Mouse (Mus musculus) intestine, postnatal 0 days (tissue): ENCODE data around the gene Kpna2. TPM values are rescaled to one million over a fixed set of nuclear protein-coding genes. Genes with fewer than 3 reads are reported as not detected.

Experiments
- ATAC-seq: fragments of 200-750 bp; cut with Nextera tagmentation; 2 replicates; pipeline ENCODE4 v1.8.0; 2017; ENCODE audit warnings: mild to moderate bottlenecking, moderate TSS enrichment, moderate library complexity
- H3K27ac ChIP-seq: fragments of 300-500 bp; sonication (generic); 2 replicates; pipeline ENCODE4 v1.5.1; 2014; ENCODE audit warnings: mild to moderate bottlenecking, low read depth, low read length, moderate library complexity
- H3K27me3 ChIP-seq: fragments of 300-500 bp; sonication (generic); replicated peaks from 2 replicates; pipeline ENCODE4 v1.6.1; 2014; ENCODE audit warnings: low read length, mixed read lengths; ENCODE audit not compliant: control insufficient read depth, insufficient read depth
- H3K36me3 ChIP-seq: fragments of 300-500 bp; sonication (generic); 2 replicates; pipeline ENCODE4 v1.6.1; 2014; ENCODE audit warnings: mild to moderate bottlenecking, moderate library complexity; ENCODE audit not compliant: control insufficient read depth, insufficient read depth
- H3K4me1 ChIP-seq: fragments of 300-500 bp; sonication (generic); replicated peaks from 2 replicates; pipeline ENCODE4 v1.6.1; 2014; ENCODE audit warnings: antibody characterized with exemption, low read length, mixed read lengths; ENCODE audit not compliant: control insufficient read depth, insufficient read depth
- H3K4me2 ChIP-seq: fragments of 300-500 bp; sonication (generic); replicated peaks from 2 replicates; pipeline ENCODE4 v1.6.1; 2014; ENCODE audit warnings: low read depth, mild to moderate bottlenecking, moderate library complexity
- H3K4me3 ChIP-seq: fragments of 300-500 bp; sonication (generic); 2 replicates; pipeline ENCODE4 v1.5.1; 2014; ENCODE audit warnings: low read depth, low read length
- H3K9ac ChIP-seq: fragments of 300-500 bp; sonication (generic); 2 replicates; pipeline ENCODE4 v1.6.1; 2014; ENCODE audit warnings: mild to moderate bottlenecking, low read depth, low read length
- H3K9me3 ChIP-seq: fragments of 300-500 bp; sonication (generic); 2 replicates; pipeline ENCODE4 v1.6.1; 2016; ENCODE audit warnings: mixed run types; ENCODE audit not compliant: control insufficient read depth
- CTCF ChIP-seq: sonication (generic); IDR thresholded peaks from 2 replicates; pipeline ENCODE4 v1.5.1; 2016; ENCODE audit warnings: low read depth, mild to moderate bottlenecking, control low read depth, antibody characterized with exemption, moderate library complexity
- WGBS: fragments of 180-500 bp; shearing (Covaris S2); extraction: QIAGEN DNeasy Blood & Tissue Kit; methylation state at CpG from one replicate; pipeline ENCODE4 v1.1.7; 2014; 5-methylcytosine and 5-hydroxymethylcytosine counted together
- polyA plus RNA-seq: library from polyadenylated mRNA; unstranded; fragments of >200 nt; fragmentation: Nextera tagmentation; extraction: Ambion mirVana; gene quantifications from 2 replicates; pipeline ENCODE4 v1.2.1, GENCODE M21; 2015

Gene Kpna2
- polyA plus RNA-seq, 1 experiment from 2014 or later, result 100 TPM

DNA sequence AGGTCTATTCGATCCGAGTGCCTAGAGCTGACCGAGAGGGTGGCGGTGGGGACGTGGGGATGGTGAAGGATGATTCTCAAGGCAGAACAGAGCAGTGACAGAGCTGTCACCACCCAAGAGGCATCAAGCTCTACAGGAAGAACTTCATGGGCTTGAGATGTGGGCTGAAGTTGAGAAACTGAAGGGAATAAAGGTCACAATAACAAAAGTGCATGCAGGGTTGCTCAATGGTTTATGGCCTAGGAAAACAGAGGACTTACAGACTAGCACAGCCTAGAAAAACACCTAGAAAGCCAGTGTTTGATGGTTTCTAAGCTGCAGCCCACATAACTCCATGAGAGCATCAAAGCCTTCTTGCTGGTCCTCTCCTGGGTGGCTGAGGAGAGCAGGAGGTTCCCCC, 40.1 kb upstream of the Kpna2 start:
- no peak for TF ChIP-seq CTCF
- H3K36me3 ChIP-seq, result peaks cover 59% of the 10 kb centered on the region
- WGBS, result 96% methylated on average over 5 of the region's 5 CpGs
- H3K9me3 ChIP-seq, result no peaks in the 10 kb centered on the region
- H3K27ac ChIP-seq, result no peak overlapping the region
- H3K4me3 ChIP-seq, result no peak overlapping the region
- no peak overlapping the region for H3K4me2 ChIP-seq
- H3K4me1 ChIP-seq, result no peaks in the 10 kb centered on the region
- no peak overlapping the region for H3K9ac ChIP-seq
- peak; percentile 43; the same call in 1 of the 2 replicates for ATAC-seq
- H3K27me3 ChIP-seq, result no peaks in the 10 kb centered on the region

DNA sequence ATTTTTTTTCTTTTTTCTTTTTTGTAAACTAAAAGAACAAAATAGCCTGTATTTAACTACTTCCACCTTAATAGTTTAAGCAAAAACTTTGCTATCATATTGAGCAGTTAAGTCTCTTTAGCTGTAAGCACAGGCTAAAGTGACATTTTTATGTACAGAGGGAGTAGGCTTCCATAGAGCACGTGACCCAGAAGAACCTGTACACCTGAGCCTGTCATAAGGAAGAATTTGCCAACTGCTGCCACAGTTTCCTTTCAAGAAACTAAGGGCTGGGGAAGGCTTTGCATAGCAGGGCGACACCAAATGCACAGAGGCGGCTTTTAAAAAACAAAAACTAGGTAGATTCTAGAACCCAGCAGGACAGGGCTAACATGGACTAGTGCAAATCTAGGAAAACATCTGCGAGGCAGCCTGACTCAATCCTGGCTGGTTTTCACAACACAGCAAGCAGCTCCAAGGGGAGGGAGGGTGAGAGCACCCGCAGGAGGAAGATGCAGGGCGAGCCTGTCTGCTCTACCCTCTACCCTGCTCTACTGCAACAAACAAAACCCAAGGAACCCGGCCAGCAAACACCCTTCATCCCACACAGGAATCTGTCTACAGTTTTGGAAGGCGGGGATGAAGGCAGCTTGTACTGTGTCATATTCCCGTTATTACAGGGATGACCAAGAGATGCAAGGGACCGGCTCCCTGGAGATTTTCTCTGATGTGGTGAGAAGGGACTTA, 34.9 kb upstream of the Kpna2 start:
- no peak for ATAC-seq
- H3K36me3 ChIP-seq, result peaks cover 27% of the 10 kb centered on the region
- 82% methylated on average over 10 of the region's 10 CpGs for WGBS
- no peaks in the 10 kb centered on the region for H3K9me3 ChIP-seq
- TF ChIP-seq CTCF, result no peak
- H3K4me3 ChIP-seq, result no peak overlapping the region
- no peak overlapping the region for H3K4me2 ChIP-seq
- no peak overlapping the region for H3K9ac ChIP-seq
- no peaks in the 10 kb centered on the region for H3K4me1 ChIP-seq
- no peaks in the 10 kb centered on the region for H3K27me3 ChIP-seq
- H3K27ac ChIP-seq, result no peak overlapping the region

DNA sequence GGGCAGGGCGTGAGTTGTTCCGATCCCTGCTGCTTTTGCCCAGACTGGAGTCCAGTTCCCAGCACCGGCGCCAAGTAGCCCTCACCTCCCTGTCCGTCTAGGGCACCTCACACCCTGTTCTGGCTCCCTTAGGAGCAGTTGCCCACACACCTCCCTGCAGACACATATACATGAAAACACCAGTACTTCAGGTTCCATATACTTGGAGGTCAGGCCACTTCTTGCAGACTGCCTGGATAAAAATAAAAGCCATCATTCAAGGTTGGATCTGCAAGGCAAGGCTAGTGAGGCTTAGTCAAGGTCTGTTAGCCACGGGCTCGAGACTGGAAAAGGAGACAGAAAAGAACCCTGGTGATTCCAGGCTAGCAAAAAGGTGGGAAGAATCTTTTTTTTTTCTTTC, 32.3 kb upstream of the Kpna2 start:
- TF ChIP-seq CTCF, result no peak
- Histone ChIP-seq H3K4me2 (no peak overlapping the region), H3K4me3 (no peak overlapping the region), H3K36me3 (peaks cover 10% of the 10 kb centered on the region), H3K9ac (no peak overlapping the region), H3K27me3 (no peaks in the 10 kb centered on the region), H3K4me1 (0 out of 2 replicates have a peak, but pooled peaks cover 3% of the 10 kb centered on the region), H3K27ac (no peak overlapping the region), H3K9me3 (no peaks in the 10 kb centered on the region)
- 63% methylated on average over 7 of the region's 7 CpGs for WGBS
- no peak for ATAC-seq

DNA sequence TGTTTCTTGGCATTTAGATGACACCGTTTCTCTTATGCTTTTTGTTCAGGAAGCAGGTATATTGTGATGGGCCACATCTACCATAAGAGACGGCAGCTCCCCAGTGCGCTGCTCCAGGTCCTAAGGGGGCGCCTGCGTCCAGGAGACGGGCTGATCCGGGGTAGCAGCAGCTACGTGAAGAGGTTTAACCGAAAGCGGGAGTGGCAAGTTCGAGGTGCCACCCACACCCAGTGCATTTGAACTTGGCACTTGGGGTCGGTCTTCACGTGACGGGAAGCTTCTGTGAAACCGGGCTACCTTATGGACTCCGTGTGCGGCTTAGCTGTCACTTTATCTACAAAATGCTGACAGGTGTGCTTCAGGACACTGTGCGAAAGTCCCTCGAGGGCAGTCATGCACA, 30.2 kb upstream of the Kpna2 start:
- Histone ChIP-seq H3K4me1 (0 out of 2 replicates have a peak, but pooled peaks cover 3% of the 10 kb centered on the region), H3K4me2 (peak overlapping the region; percentile 31), H3K36me3 (no peaks in the 10 kb centered on the region), H3K27me3 (no peaks in the 10 kb centered on the region), H3K4me3 (no peak overlapping the region), H3K9me3 (no peaks in the 10 kb centered on the region), H3K27ac (no peak overlapping the region), H3K9ac (no peak overlapping the region)
- peak; percentile 27; the same call in 1 of the 2 replicates for TF ChIP-seq CTCF
- peak; percentile 17; the same call in 1 of the 2 replicates for ATAC-seq
- 39% methylated on average over 19 of the region's 19 CpGs for WGBS

DNA sequence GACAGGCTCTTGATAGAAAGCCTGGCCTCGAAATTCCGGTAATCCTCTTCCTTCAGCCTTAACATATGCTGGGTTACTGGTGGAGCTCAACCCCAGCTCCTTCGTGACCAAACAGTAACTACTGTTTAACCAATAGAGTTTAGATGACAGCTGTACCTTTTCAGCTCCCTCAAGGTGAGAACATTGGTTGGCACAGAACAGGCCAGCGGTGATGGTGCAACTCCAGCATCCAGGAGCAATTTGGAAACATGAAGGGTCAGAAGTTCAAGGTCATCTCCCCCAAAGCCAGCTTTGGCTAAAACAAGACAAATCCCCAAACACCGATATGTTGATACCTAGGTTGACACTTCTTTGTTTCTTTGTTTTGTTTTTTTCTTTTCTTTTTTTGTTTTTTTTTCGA, 29.4 kb upstream of the Kpna2 start:
- no peak for ATAC-seq
- Histone ChIP-seq H3K9ac (0 out of 2 replicates have a peak overlapping the region, but pooled peaks have one; percentile 69), H3K36me3 (no peaks in the 10 kb centered on the region), H3K27me3 (no peaks in the 10 kb centered on the region), H3K27ac (no peak overlapping the region), H3K4me2 (peak overlapping the region; percentile 93), H3K4me1 (0 out of 2 replicates have a peak, but pooled peaks cover 3% of the 10 kb centered on the region), H3K4me3 (peak overlapping the region; percentile 68), H3K9me3 (no peaks in the 10 kb centered on the region)
- TF ChIP-seq CTCF, result no peak
- 67% methylated on average over 6 of the region's 6 CpGs for WGBS

DNA sequence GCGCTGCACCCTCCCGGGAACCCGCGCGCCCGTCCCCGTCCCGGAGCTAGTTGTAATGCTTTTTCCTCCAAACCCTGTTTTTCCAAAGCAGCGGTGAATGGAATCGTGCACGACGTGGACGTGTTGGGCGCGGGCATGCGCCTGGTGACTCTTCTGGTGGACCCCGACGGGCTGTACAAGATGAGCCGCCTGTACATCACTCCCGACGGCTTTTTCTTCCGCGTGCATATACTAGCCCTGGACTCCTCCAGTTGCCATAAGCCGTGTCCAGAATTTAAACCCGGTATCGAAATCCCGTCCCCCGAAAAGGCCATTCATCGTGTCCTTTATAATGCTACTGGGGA, 28.9 kb upstream of the Kpna2 start:
- peak; percentile 28 for ATAC-seq

More for the DNA sequence above, 28.9 kb upstream of the Kpna2 start:
- no peak for TF ChIP-seq CTCF
- H3K36me3 ChIP-seq, result no peaks in the 10 kb centered on the region
- H3K4me3 ChIP-seq, result peak overlapping the region; percentile 68
- H3K27ac ChIP-seq, result peak overlapping the region; percentile 91
- H3K4me1 ChIP-seq, result 0 out of 2 replicates have a peak, but pooled peaks cover 3% of the 10 kb centered on the region
- peak overlapping the region; percentile 93 for H3K4me2 ChIP-seq
- H3K27me3 ChIP-seq, result no peaks in the 10 kb centered on the region
- H3K9ac ChIP-seq, result peak overlapping the region; percentile 69
- H3K9me3 ChIP-seq, result no peaks in the 10 kb centered on the region
- WGBS, result 4% methylated on average over 29 of the region's 29 CpGs
